Mouse (Mus musculus): ENCODE measurements around the gene Creb3l2.

GRCm38 (mm10) chr6:37315440-37315839 lies 126.5 kb downstream of the Creb3l2 start:
- no peak for TF ChIP-seq TAL1 (IDR thresholded peaks at IDR 0.05; ENCODE audit: low read length)
- no peak for TF ChIP-seq GATA1 (IDR thresholded peaks at IDR 0.05; ENCODE audit: low read length)
